Mouse (Mus musculus): ENCODE measurements around the gene Ngef. TPM values are rescaled to one million over a fixed set of nuclear protein-coding genes. Genes with fewer than 3 reads are reported as not detected.
"Not testable (repeated sequence)": the region's sequence is repeated elsewhere in the genome, so short reads cannot be mapped to it uniquely, and the experiment has no call there.

Gene Ngef
- polyA plus RNA-seq, 1 experiment from 2014 or later: 28.9 TPM

DNA sequence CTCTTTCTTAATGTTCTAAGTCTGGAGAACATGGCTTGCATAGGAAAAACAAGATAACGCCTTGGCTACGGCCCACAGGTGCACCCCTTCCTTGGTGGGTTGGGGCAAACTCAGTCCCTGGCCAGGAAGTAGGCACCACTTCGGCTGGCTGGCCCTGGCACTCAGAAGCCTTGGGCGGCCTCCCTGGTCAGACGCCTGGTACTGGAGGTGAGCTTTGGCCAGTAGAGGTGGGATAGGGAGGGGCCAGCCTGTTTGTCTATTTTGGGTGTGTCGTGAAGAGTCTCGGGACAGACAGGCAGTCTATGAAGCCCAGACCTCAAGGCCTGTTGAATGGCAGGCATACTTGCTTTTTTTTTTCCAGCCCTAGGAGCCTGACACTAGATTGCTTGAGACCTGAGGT, 101.1 kb downstream of the Ngef start:
- WGBS: 93% methylated on average over 7 of the region's 7 CpGs
- no peak for ATAC-seq (ENCODE audit: low read depth)
- Histone ChIP-seq H3K9me3 (ENCODE audit: control insufficient read depth, low read length) (no peaks in the 10 kb centered on the region), H3K36me3 (ENCODE audit: control insufficient read depth, insufficient read depth, low read length) (no peaks in the 10 kb centered on the region), H3K27ac (ENCODE audit: low read depth, low read length) (no peak overlapping the region), H3K4me2 (ENCODE audit: low read depth, low read length) (no peak overlapping the region), H3K27me3 (ENCODE audit: control insufficient read depth, insufficient read depth, low read length) (peaks cover 2% of the 10 kb centered on the region; the same call in 1 of the 2 replicates), H3K4me3 (ENCODE audit: low read depth, low read length) (no peak overlapping the region), H3K4me1 (ENCODE audit: control insufficient read depth, insufficient read depth, low read length) (peaks cover 4% of the 10 kb centered on the region; the same call in 1 of the 2 replicates), H3K9ac (replicated peaks; ENCODE audit: low read depth, low read length) (no peak overlapping the region)

DNA sequence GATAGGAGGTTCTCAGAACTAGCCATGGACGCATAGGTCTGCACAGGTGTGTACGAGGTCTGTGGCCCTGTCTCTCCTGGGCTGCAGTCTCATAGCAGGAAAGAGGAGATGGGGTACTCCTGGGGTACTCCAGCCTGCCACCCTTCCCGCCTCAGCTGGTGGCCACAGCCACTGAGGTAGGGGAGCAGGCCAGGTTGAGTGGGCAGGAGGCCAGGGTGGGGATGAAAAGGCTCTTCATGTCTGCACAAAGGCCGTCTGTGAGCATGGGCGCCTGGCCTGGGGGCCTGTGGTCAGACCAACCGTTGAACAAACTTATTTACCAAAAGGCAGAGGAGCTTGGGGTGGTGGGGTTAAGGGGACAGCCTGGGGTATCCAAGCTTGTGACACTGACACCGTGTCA, 101.8 kb downstream of the Ngef start:
- Histone ChIP-seq H3K4me2 (ENCODE audit: low read depth, low read length) (no peak overlapping the region), H3K9ac (replicated peaks; ENCODE audit: low read depth, low read length) (no peak overlapping the region), H3K27ac (ENCODE audit: low read depth, low read length) (no peak overlapping the region), H3K4me3 (ENCODE audit: low read depth, low read length) (no peak overlapping the region), H3K27me3 (ENCODE audit: control insufficient read depth, insufficient read depth, low read length) (peaks cover 2% of the 10 kb centered on the region; the same call in 1 of the 2 replicates), H3K9me3 (ENCODE audit: control insufficient read depth, low read length) (no peaks in the 10 kb centered on the region), H3K36me3 (ENCODE audit: control insufficient read depth, insufficient read depth, low read length) (no peaks in the 10 kb centered on the region), H3K4me1 (ENCODE audit: control insufficient read depth, insufficient read depth, low read length) (peaks cover 4% of the 10 kb centered on the region; the same call in 1 of the 2 replicates)
- ATAC-seq (ENCODE audit: low read depth): no peak
- WGBS: 83% methylated on average over 7 of the region's 7 CpGs

DNA sequence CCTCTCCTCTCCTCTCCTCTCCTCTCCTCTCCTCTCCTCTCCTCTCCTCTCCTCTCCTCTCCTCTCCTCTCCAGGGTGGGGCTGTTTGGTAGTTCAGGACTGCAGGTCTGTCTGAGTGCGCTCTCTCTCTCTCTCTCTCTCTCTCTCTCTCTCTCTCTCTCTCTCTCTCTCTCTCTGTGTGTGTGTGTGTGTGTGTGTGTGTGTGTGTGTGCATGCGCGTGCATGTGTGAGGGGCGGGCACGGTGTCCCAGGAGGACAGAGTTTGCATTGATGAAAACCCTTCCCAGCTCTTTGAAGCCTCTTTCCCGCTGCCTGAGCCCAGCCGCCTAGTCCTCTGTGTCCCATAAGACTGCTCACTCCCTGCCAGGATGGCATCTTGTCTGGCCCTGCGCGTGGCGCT, 103.7 kb downstream of the Ngef start, which contains the start of gene Snorc:
Gene Snorc, plus strand, starts transcription at position 301 of the 400 bp plus-strand sequence.
- WGBS: 43% methylated on average over 7 of the region's 10 CpGs
- H3K4me1 ChIP-seq (ENCODE audit: control insufficient read depth, insufficient read depth, low read length); H3K9me3 ChIP-seq (ENCODE audit: control insufficient read depth, low read length); ATAC-seq (ENCODE audit: low read depth); H3K9ac ChIP-seq (replicated peaks; ENCODE audit: low read depth, low read length); H3K27ac ChIP-seq (ENCODE audit: low read depth, low read length); H3K4me2 ChIP-seq (ENCODE audit: low read depth, low read length); H3K36me3 ChIP-seq (ENCODE audit: control insufficient read depth, insufficient read depth, low read length); H3K4me3 ChIP-seq (ENCODE audit: low read depth, low read length); H3K27me3 ChIP-seq (ENCODE audit: control insufficient read depth, insufficient read depth, low read length): not testable (repeated sequence)

DNA sequence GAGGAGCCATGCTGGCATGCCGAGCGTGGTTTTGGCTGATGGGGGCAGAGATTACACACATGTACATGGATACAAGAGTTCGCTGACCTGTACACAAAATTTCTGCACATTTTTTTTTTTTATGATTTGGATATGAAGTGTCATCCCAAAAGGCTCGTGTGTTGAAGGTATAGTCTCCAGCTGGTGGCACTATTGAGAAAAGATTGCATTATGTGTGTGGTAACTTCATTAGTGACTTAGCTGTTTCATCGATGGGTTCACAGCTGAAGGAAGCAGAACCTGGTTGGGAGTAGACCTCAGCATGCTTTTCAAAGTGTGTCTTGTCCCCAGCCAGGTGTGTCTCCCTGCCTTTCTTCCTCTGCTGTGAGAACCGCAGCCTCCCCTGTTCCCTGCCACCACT, 105.3 kb downstream of the Ngef start:
- Histone ChIP-seq H3K36me3 (ENCODE audit: control insufficient read depth, insufficient read depth, low read length) (no peaks in the 10 kb centered on the region), H3K27ac (ENCODE audit: low read depth, low read length) (no peak overlapping the region), H3K4me2 (ENCODE audit: low read depth, low read length) (no peak overlapping the region), H3K4me3 (ENCODE audit: low read depth, low read length) (no peak overlapping the region), H3K27me3 (ENCODE audit: control insufficient read depth, insufficient read depth, low read length) (no peaks in the 10 kb centered on the region), H3K9ac (replicated peaks; ENCODE audit: low read depth, low read length) (no peak overlapping the region), H3K9me3 (ENCODE audit: control insufficient read depth, low read length) (no peaks in the 10 kb centered on the region), H3K4me1 (ENCODE audit: control insufficient read depth, insufficient read depth, low read length) (no peaks in the 10 kb centered on the region)
- ATAC-seq (ENCODE audit: low read depth): no peak
- 74% methylated on average over 6 of the region's 6 CpGs for WGBS

DNA sequence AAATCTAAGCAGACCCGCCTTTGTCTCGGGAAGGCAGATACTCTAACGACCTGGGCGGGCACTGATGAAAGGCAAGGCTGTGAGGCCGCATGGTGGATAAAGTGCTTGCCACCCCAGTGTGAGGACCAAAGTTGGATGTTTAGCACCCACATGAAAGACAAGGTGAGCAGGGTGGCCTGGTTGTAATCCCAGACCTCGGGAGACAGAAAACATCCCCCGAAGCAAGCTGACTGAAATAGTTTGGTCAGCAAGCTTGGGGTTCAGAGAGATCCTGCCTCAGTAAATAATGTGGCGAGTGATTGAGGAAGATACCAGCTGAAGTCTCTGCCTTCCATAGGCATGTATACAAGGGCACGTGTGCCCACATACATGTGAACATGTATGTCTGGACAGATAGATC, 106.2 kb downstream of the Ngef start:
- Histone ChIP-seq H3K4me3 (ENCODE audit: low read depth, low read length) (no peak overlapping the region), H3K36me3 (ENCODE audit: control insufficient read depth, insufficient read depth, low read length) (no peaks in the 10 kb centered on the region), H3K27me3 (ENCODE audit: control insufficient read depth, insufficient read depth, low read length) (no peaks in the 10 kb centered on the region), H3K9me3 (ENCODE audit: control insufficient read depth, low read length) (no peaks in the 10 kb centered on the region), H3K4me1 (ENCODE audit: control insufficient read depth, insufficient read depth, low read length) (no peaks in the 10 kb centered on the region), H3K4me2 (ENCODE audit: low read depth, low read length) (peak overlapping the region; percentile 14; the same call in 1 of the 2 replicates), H3K27ac (ENCODE audit: low read depth, low read length) (no peak overlapping the region), H3K9ac (replicated peaks; ENCODE audit: low read depth, low read length) (no peak overlapping the region)
- 58% methylated on average over 9 of the region's 9 CpGs for WGBS
- no peak for ATAC-seq (ENCODE audit: low read depth)

DNA sequence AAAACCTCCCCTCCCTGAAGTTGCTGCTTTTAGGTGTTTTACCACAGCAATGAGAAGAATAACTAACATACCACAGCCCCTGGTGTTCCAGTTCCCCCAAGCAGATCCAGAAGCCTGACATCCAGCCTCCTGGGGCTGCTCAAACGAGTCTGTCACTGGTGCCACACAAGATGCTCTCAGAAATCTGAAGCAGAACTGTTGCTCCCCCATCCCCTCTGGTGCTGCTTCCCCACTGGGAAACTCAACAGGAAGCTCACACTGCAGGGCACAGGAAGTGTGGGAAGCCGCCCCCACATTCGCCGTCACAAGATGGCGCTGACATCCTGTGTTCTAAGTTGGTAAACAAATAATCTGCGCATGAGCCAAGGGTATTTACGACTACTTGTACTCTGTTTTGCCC, 113.8 kb downstream of the Ngef start:
- H3K9me3 ChIP-seq (ENCODE audit: control insufficient read depth, low read length); H3K27ac ChIP-seq (ENCODE audit: low read depth, low read length); ATAC-seq (ENCODE audit: low read depth); H3K36me3 ChIP-seq (ENCODE audit: control insufficient read depth, insufficient read depth, low read length); H3K4me1 ChIP-seq (ENCODE audit: control insufficient read depth, insufficient read depth, low read length); H3K27me3 ChIP-seq (ENCODE audit: control insufficient read depth, insufficient read depth, low read length); H3K4me3 ChIP-seq (ENCODE audit: low read depth, low read length); H3K4me2 ChIP-seq (ENCODE audit: low read depth, low read length); H3K9ac ChIP-seq (replicated peaks; ENCODE audit: low read depth, low read length): not testable (repeated sequence)
- 95% methylated on average over 5 of the region's 7 CpGs for WGBS

DNA sequence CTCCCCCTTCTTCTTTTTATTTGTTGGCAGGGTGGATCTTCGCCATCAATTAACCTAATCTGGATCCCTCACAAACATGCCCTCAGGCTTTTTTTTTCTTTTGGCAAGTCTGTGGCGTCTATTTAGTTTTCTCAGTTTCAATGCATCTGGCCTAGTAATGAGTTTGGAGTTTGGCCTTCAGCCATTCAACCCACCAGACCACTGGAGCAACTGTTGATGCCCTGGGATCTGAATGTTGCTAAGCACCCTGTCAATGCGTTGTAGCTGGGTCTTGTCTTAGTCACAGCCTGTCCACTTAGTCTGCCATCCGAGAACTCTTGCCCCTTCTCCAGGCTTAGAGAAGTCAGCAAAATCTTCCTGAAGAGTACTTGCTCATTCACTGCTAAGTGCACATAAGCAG, 115.6 kb downstream of the Ngef start:
- H3K4me2 ChIP-seq (ENCODE audit: low read depth, low read length): no peak overlapping the region
- no peaks in the 10 kb centered on the region for H3K36me3 ChIP-seq (ENCODE audit: control insufficient read depth, insufficient read depth, low read length)
- no peak overlapping the region for H3K27ac ChIP-seq (ENCODE audit: low read depth, low read length)
- WGBS: 74% methylated on average over 4 of the region's 4 CpGs
- H3K9me3 ChIP-seq (ENCODE audit: control insufficient read depth, low read length): no peaks in the 10 kb centered on the region
- ATAC-seq (ENCODE audit: low read depth): no peak
- no peak overlapping the region for H3K9ac ChIP-seq (replicated peaks; ENCODE audit: low read depth, low read length)
- H3K27me3 ChIP-seq (ENCODE audit: control insufficient read depth, insufficient read depth, low read length): no peaks in the 10 kb centered on the region
- H3K4me3 ChIP-seq (ENCODE audit: low read depth, low read length): no peak overlapping the region
- no peaks in the 10 kb centered on the region for H3K4me1 ChIP-seq (ENCODE audit: control insufficient read depth, insufficient read depth, low read length)

DNA sequence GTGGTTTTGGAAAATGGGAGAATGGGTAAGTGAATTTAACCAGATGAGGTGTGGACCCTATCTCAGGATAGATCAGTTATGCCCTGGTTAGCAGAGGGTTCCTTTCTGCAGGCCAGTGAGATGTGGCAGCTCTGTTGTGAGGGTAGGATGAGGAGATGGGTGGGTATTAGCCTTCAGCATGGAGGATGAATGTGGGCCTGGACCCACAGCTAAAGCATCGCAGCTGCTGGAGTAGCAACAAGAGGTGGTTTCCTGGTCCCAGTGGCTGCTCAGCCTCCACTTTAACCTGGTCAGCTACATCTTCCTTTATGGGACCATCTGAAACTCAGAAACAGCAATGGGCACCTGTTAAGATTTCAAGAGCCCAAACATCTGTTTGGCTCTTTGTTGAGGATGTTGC, 117.2 kb downstream of the Ngef start:
- WGBS: 94% methylated on average over 1 of the region's 1 CpGs
- Histone ChIP-seq H3K36me3 (ENCODE audit: control insufficient read depth, insufficient read depth, low read length) (no peaks in the 10 kb centered on the region), H3K4me1 (ENCODE audit: control insufficient read depth, insufficient read depth, low read length) (no peaks in the 10 kb centered on the region)

DNA sequence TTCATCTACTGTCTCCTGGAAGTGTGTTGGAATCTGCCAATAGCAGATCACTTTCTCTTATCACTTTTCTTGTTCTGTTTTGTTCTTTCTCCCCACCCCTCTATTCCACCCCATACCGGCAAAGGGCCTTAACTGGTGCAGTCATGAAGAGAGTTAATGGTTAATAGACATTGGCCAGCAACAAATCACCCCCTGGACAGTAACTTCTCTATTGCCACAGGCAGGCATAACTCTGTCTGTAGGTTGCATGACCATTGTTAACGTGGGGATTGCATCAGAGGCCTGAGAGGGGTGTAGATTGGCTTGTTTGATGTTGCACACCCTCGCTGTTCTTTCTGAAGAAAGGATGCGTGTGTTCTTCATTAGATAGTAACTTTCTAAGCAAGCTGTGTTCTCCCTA, 124.2 kb downstream of the Ngef start:
- ATAC-seq (ENCODE audit: low read depth): no peak
- WGBS: 75% methylated on average over 4 of the region's 4 CpGs
- Histone ChIP-seq H3K27ac (ENCODE audit: low read depth, low read length) (no peak overlapping the region), H3K9me3 (ENCODE audit: control insufficient read depth, low read length) (no peaks in the 10 kb centered on the region), H3K4me2 (ENCODE audit: low read depth, low read length) (no peak overlapping the region), H3K27me3 (ENCODE audit: control insufficient read depth, insufficient read depth, low read length) (no peaks in the 10 kb centered on the region), H3K4me1 (ENCODE audit: control insufficient read depth, insufficient read depth, low read length) (no peaks in the 10 kb centered on the region), H3K36me3 (ENCODE audit: control insufficient read depth, insufficient read depth, low read length) (peaks cover 37% of the 10 kb centered on the region), H3K9ac (replicated peaks; ENCODE audit: low read depth, low read length) (no peak overlapping the region), H3K4me3 (ENCODE audit: low read depth, low read length) (no peak overlapping the region)

More for the DNA sequence above, 117.2 kb downstream of the Ngef start:
- no peaks in the 10 kb centered on the region for H3K27me3 ChIP-seq (ENCODE audit: control insufficient read depth, insufficient read depth, low read length)
- H3K9ac ChIP-seq (replicated peaks; ENCODE audit: low read depth, low read length): no peak overlapping the region
- H3K4me2 ChIP-seq (ENCODE audit: low read depth, low read length): no peak overlapping the region
- H3K27ac ChIP-seq (ENCODE audit: low read depth, low read length): no peak overlapping the region
- no peaks in the 10 kb centered on the region for H3K9me3 ChIP-seq (ENCODE audit: control insufficient read depth, low read length)
- ATAC-seq (ENCODE audit: low read depth): no peak
- H3K4me3 ChIP-seq (ENCODE audit: low read depth, low read length): no peak overlapping the region

Data from neural tube, embryonic 14.5 days (tissue).